Mouse (Mus musculus): ENCODE data around the gene Ttc41. TPM values are rescaled to one million over a fixed set of nuclear protein-coding genes. Genes with fewer than 3 reads are reported as not detected.

The Ttc41 gene
- polyA plus RNA-seq, 2 experiments = 0.98 to 2.5 TPM

DNA sequence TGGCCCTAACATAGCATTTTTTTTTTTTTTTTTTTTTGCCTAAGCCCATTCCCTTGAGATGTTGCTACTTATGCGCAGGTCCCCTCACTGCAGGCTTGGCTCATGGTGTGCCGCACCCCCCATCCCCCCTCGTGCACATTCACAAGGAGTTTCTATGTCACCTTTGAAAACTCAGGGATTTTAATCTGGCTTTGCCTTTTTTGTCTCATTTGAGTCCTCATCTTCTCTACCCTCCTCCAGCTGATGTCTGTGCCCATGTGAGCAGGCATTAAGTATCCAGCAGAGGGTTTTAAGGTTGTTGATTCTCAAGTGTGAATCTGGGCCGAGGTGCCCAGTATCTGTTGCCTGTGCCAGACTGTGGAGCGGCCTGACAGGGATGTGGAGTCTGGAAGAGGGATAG, 76.0 kb downstream of the Ttc41 start:
- H3K9ac ChIP-seq (ENCODE audit: low read depth, low read length, severe bottlenecking) = no peak overlapping the region
- WGBS = 38% methylated on average over 5 of the region's 5 CpGs
- no peak overlapping the region for H3K4me2 ChIP-seq (replicated peaks; ENCODE audit: low read depth, low read length, severe bottlenecking)
- no peak overlapping the region for H3K27ac ChIP-seq (replicated peaks; ENCODE audit: low read depth, low read length)
- DNase-seq (ENCODE audit: low spot score) (no peak), ATAC-seq (ENCODE audit: low FRiP score, low read depth) (no peak)
- no peaks in the 10 kb centered on the region for H3K36me3 ChIP-seq (ENCODE audit: control insufficient read depth, insufficient read depth, low read length)
- no peak overlapping the region for H3K4me3 ChIP-seq (replicated peaks; ENCODE audit: low read length)
- H3K4me1 ChIP-seq (ENCODE audit: control insufficient read depth, insufficient read depth, low read length) = peaks cover 17% of the 10 kb centered on the region
- no peak for TF ChIP-seq POLR2A (IDR thresholded peaks at IDR 0.05; ENCODE audit: borderline replicate concordance, extremely low read depth, insufficient read depth, insufficient read length)
- no peaks in the 10 kb centered on the region for H3K9me3 ChIP-seq (ENCODE audit: control insufficient read depth, low read length)
- H3K27me3 ChIP-seq (ENCODE audit: control insufficient read depth, insufficient read depth, low read length) = 0 out of 2 replicates have a peak, but pooled peaks cover 4% of the 10 kb centered on the region

DNA sequence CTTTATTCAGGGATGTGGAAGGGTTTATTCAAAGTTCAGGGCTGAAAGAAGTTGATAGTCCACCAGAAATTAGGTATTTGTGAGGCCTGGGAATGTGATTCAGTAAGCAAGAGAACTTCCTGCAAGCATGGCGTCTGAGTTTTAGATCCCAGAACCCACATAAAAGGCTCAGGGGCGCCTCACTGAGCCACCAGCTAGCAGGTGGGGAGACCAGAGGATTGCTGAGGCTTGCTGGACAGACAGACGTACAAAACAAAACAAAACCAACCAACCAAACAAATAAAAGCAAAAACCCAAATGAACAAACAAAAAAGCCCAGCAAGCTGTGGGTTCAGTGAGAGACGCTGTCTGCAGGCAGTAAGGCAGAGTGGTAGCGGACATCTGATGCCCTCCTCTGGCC, 77.0 kb downstream of the Ttc41 start:
- H3K4me1 ChIP-seq (ENCODE audit: control insufficient read depth, insufficient read depth, low read length) = peaks cover 17% of the 10 kb centered on the region
- H3K9ac ChIP-seq (ENCODE audit: low read depth, low read length, severe bottlenecking) = no peak overlapping the region
- no peak for DNase-seq (ENCODE audit: low spot score)
- 0 out of 2 replicates have a peak, but pooled peaks cover 4% of the 10 kb centered on the region for H3K27me3 ChIP-seq (ENCODE audit: control insufficient read depth, insufficient read depth, low read length)
- no peak for ATAC-seq (ENCODE audit: low FRiP score, low read depth)
- H3K36me3 ChIP-seq (ENCODE audit: control insufficient read depth, insufficient read depth, low read length) = no peaks in the 10 kb centered on the region
- H3K4me3 ChIP-seq (replicated peaks; ENCODE audit: low read length) = no peak overlapping the region
- H3K27ac ChIP-seq (replicated peaks; ENCODE audit: low read depth, low read length) = no peak overlapping the region
- H3K4me2 ChIP-seq (replicated peaks; ENCODE audit: low read depth, low read length, severe bottlenecking) = no peak overlapping the region
- no peaks in the 10 kb centered on the region for H3K9me3 ChIP-seq (ENCODE audit: control insufficient read depth, low read length)
- TF ChIP-seq POLR2A (IDR thresholded peaks at IDR 0.05; ENCODE audit: borderline replicate concordance, extremely low read depth, insufficient read depth, insufficient read length) = no peak
- 51% methylated on average over 5 of the region's 5 CpGs for WGBS

DNA sequence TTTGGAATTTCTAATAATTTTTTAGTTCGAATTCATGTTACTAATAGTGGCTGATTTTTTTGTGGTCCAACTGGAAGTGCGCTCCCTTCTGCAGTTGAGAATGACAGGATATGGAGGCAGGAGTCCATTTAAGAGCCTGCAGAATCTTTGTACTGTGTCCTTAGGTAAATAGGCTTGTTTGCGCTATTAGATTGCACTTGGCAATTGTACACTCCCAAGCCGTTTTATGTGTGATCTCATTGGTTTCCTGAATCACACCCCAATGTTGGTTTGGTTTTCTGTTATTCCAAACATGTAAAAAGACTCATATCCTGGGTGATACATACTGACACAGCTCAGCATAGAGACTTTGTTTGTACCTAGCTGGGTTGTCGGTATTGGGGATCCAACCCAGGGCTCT, 78.0 kb downstream of the Ttc41 start:
- Histone ChIP-seq H3K4me2 (replicated peaks; ENCODE audit: low read depth, low read length, severe bottlenecking) (no peak overlapping the region), H3K4me3 (replicated peaks; ENCODE audit: low read length) (no peak overlapping the region), H3K9ac (ENCODE audit: low read depth, low read length, severe bottlenecking) (no peak overlapping the region), H3K4me1 (ENCODE audit: control insufficient read depth, insufficient read depth, low read length) (peaks cover 15% of the 10 kb centered on the region), H3K36me3 (ENCODE audit: control insufficient read depth, insufficient read depth, low read length) (no peaks in the 10 kb centered on the region), H3K27ac (replicated peaks; ENCODE audit: low read depth, low read length) (no peak overlapping the region), H3K27me3 (ENCODE audit: control insufficient read depth, insufficient read depth, low read length) (0 out of 2 replicates have a peak, but pooled peaks cover 4% of the 10 kb centered on the region), H3K9me3 (ENCODE audit: control insufficient read depth, low read length) (no peaks in the 10 kb centered on the region)
- no peak for ATAC-seq (ENCODE audit: low FRiP score, low read depth)
- 79% methylated on average over 5 of the region's 5 CpGs for WGBS
- TF ChIP-seq POLR2A (IDR thresholded peaks at IDR 0.05; ENCODE audit: borderline replicate concordance, extremely low read depth, insufficient read depth, insufficient read length) = no peak
- DNase-seq (ENCODE audit: low spot score) = no peak

GRCm38 (mm10) chr10:86784126-86784675, 78.6 kb downstream of the Ttc41 start:
- peaks cover 15% of the 10 kb centered on the region for H3K4me1 ChIP-seq (ENCODE audit: control insufficient read depth, insufficient read depth, low read length)
- H3K27me3 ChIP-seq (ENCODE audit: control insufficient read depth, insufficient read depth, low read length) = 0 out of 2 replicates have a peak, but pooled peaks cover 4% of the 10 kb centered on the region
- DNase-seq (ENCODE audit: low spot score) (no peak), ATAC-seq (ENCODE audit: low FRiP score, low read depth) (no peak)
- no peak overlapping the region for H3K9ac ChIP-seq (ENCODE audit: low read depth, low read length, severe bottlenecking)
- no peak overlapping the region for H3K4me3 ChIP-seq (replicated peaks; ENCODE audit: low read length)
- no peaks in the 10 kb centered on the region for H3K36me3 ChIP-seq (ENCODE audit: control insufficient read depth, insufficient read depth, low read length)
- no peak overlapping the region for H3K27ac ChIP-seq (replicated peaks; ENCODE audit: low read depth, low read length)
- no peak for TF ChIP-seq POLR2A (IDR thresholded peaks at IDR 0.05; ENCODE audit: borderline replicate concordance, extremely low read depth, insufficient read depth, insufficient read length)
- WGBS = 83% methylated on average over 5 of the region's 5 CpGs
- H3K9me3 ChIP-seq (ENCODE audit: control insufficient read depth, low read length) = no peaks in the 10 kb centered on the region
- H3K4me2 ChIP-seq (replicated peaks; ENCODE audit: low read depth, low read length, severe bottlenecking) = no peak overlapping the region

DNA sequence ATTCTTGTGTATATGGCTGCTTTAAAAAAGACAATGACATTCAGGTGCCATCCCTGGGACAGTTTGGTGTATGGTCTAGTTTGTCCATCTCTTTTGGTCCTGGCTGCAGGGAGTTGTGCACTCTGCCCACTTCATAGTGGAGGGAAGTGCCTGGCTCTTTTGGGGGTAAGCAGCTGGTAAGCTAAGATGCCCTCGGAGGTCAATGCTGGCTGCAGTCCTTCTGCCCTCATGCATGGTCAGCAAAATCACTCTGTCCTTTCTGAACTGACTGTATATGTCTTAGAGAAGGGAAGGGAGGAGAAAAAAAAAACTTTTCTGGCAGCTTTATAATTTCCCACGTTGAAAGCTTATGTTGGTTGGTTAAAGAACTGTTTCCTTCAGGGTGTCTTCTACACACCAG, 79.8 kb downstream of the Ttc41 start:
- DNase-seq (ENCODE audit: low spot score) (no peak), ATAC-seq (ENCODE audit: low FRiP score, low read depth) (no peak)
- H3K27ac ChIP-seq (replicated peaks; ENCODE audit: low read depth, low read length) = no peak overlapping the region
- 72% methylated on average over 2 of the region's 2 CpGs for WGBS
- H3K9me3 ChIP-seq (ENCODE audit: control insufficient read depth, low read length) = no peaks in the 10 kb centered on the region
- no peak overlapping the region for H3K4me3 ChIP-seq (replicated peaks; ENCODE audit: low read length)
- no peak overlapping the region for H3K4me2 ChIP-seq (replicated peaks; ENCODE audit: low read depth, low read length, severe bottlenecking)
- 0 out of 2 replicates have a peak, but pooled peaks cover 4% of the 10 kb centered on the region for H3K27me3 ChIP-seq (ENCODE audit: control insufficient read depth, insufficient read depth, low read length)
- TF ChIP-seq POLR2A (IDR thresholded peaks at IDR 0.05; ENCODE audit: borderline replicate concordance, extremely low read depth, insufficient read depth, insufficient read length) = no peak
- no peak overlapping the region for H3K9ac ChIP-seq (ENCODE audit: low read depth, low read length, severe bottlenecking)
- no peaks in the 10 kb centered on the region for H3K36me3 ChIP-seq (ENCODE audit: control insufficient read depth, insufficient read depth, low read length)
- H3K4me1 ChIP-seq (ENCODE audit: control insufficient read depth, insufficient read depth, low read length) = peaks cover 8% of the 10 kb centered on the region; the same call in 1 of the 2 replicates
